Mouse (Mus musculus): Measurements from ENCODE around the gene Cdkn3.
"Not testable (repeated sequence)": the region's sequence is repeated elsewhere in the genome, so short reads cannot be mapped to it uniquely, and the experiment has no call there.

Cdkn3 gene

GRCm38 (mm10) chr14:46785247-46785646 is 24.9 kb downstream of the Cdkn3 start:
- DNase-seq = no peak

- no peak for DNase-seq
Measured at GRCm38 (mm10) chr14:46787454-46787786, 27.1 kb downstream of the Cdkn3 start.

GRCm38 (mm10) chr14:46787787-46788504 is 27.6 kb downstream of the Cdkn3 start, which contains the start of gene Cnih1:
Gene Cnih1, minus strand, starts transcription at chr14:46788411.
- DNase-seq = peak; percentile 94

GRCm38 (mm10) chr14:46788505-46788901 is 28.2 kb downstream of the Cdkn3 start:
- DNase-seq = no peak

- DNase-seq = peak in 1 of 2 experiments; percentile 31
Measured at GRCm38 (mm10) chr14:46790303-46790702, 30.0 kb downstream of the Cdkn3 start.

- DNase-seq = no peak
Measured at GRCm38 (mm10) chr14:46790723-46791122, 30.4 kb downstream of the Cdkn3 start.

GRCm38 (mm10) chr14:46794157-46794556 is 33.8 kb downstream of the Cdkn3 start:
- no peak for DNase-seq

- no peak for DNase-seq
Measured at GRCm38 (mm10) chr14:46800684-46801345, 40.5 kb downstream of the Cdkn3 start.

- DNase-seq = no peak
Measured at GRCm38 (mm10) chr14:46803259-46803658, 42.9 kb downstream of the Cdkn3 start.

GRCm38 (mm10) chr14:46803791-46804190 is 43.5 kb downstream of the Cdkn3 start:
- DNase-seq = no peak

- no peak for DNase-seq
Measured at GRCm38 (mm10) chr14:46806186-46806585, 45.8 kb downstream of the Cdkn3 start.

GRCm38 (mm10) chr14:46807927-46808326 is 47.6 kb downstream of the Cdkn3 start:
- DNase-seq = no peak

- DNase-seq = no peak
Measured at GRCm38 (mm10) chr14:46815640-46816039, 55.3 kb downstream of the Cdkn3 start.

- DNase-seq = no peak
Measured at GRCm38 (mm10) chr14:46816916-46817622, 56.7 kb downstream of the Cdkn3 start.

GRCm38 (mm10) chr14:46818743-46819142 is 58.4 kb downstream of the Cdkn3 start:
- no peak for DNase-seq

- not testable (repeated sequence) for DNase-seq
Measured at GRCm38 (mm10) chr14:46819961-46820360, 59.6 kb downstream of the Cdkn3 start.
